Mouse (Mus musculus) liver, embryonic 14.5 days (tissue): ENCODE data around the gene Gm17581. TPM values are rescaled to one million over a fixed set of nuclear protein-coding genes. Genes with fewer than 3 reads are reported as not detected.

Source experiments
- ATAC-seq: fragments of 200-750 bp; cut with Nextera tagmentation; 2 replicates; pipeline ENCODE4 v1.8.0; 2017; ENCODE audit warnings: moderate number of reproducible peaks, mild to moderate bottlenecking, moderate library complexity; ENCODE audit not compliant: insufficient read depth
- DNase-seq, 3 experiments: peaks; one replicate each; pipeline ENCODE4 v3.0.0-alpha.2; 2012 to 2013; ENCODE audit warnings: low read depth in 3 of 3, low spot score in 3 of 3
- H3K27ac ChIP-seq: fragments of 300-500 bp; sonication (generic); 2 replicates; pipeline ENCODE4 v1.5.1; 2014; ENCODE audit warnings: moderate library complexity, mild to moderate bottlenecking, control low read depth, inconsistent platforms
- H3K27me3 ChIP-seq: fragments of 300-500 bp; sonication (generic); 2 replicates; pipeline ENCODE4 v1.6.1; 2014; ENCODE audit warnings: mild to moderate bottlenecking, low read length, moderate library complexity; ENCODE audit not compliant: control insufficient read depth, insufficient read depth
- H3K36me3 ChIP-seq: fragments of 300-500 bp; sonication (generic); replicated peaks from 2 replicates; pipeline ENCODE4 v1.6.1; 2014; ENCODE audit warnings: low read depth; ENCODE audit not compliant: control insufficient read depth, insufficient read depth
- H3K4me1 ChIP-seq, 2 experiments: fragments of 200-500 bp in 1 of 2; fragments of 300-500 bp in 1 of 2; sonication (generic) in 1 of 2; replicated peaks; 2 replicates each; pipeline ENCODE4 v1.6.1; 2012 to 2014; ENCODE audit warnings: antibody characterized with exemption in 1 of 2, inconsistent platforms in 1 of 2, low read length in 1 of 2; ENCODE audit not compliant: control insufficient read depth in 2 of 2, insufficient read depth in 2 of 2
- H3K4me2 ChIP-seq: fragments of 300-500 bp; sonication (generic); 2 replicates; pipeline ENCODE4 v1.6.1; 2014; ENCODE audit warnings: low read depth, mild to moderate bottlenecking, control low read depth, moderate library complexity
- H3K4me3 ChIP-seq, 2 experiments: fragments of 200-500 bp in 1 of 2; fragments of 300-500 bp in 1 of 2; sonication (generic) in 1 of 2; 2 replicates each; pipeline ENCODE4 v1.5.1; 2012 to 2014; ENCODE audit warnings: low read depth in 2 of 2, low read length in 2 of 2, mild to moderate bottlenecking in 2 of 2, control low read depth in 1 of 2, inconsistent platforms in 1 of 2, moderate library complexity in 1 of 2; ENCODE audit not compliant: insufficient read depth in 1 of 2
- H3K9ac ChIP-seq: fragments of 300-500 bp; sonication (generic); replicated peaks from 2 replicates; pipeline ENCODE4 v1.6.1; 2014; ENCODE audit warnings: mild to moderate bottlenecking, control low read depth, moderate library complexity
- H3K9me3 ChIP-seq: fragments of 300-500 bp; sonication (generic); 2 replicates; pipeline ENCODE4 v1.6.1; 2016; ENCODE audit warnings: low read length, mixed read lengths; ENCODE audit not compliant: control insufficient read depth
- CTCF ChIP-seq: IDR thresholded peaks from 2 replicates; pipeline ENCODE4 v1.5.1; 2016; ENCODE audit warnings: antibody characterized with exemption, low read depth, control low read depth
- EP300 ChIP-seq: IDR thresholded peaks from 2 replicates; pipeline ENCODE4 v1.6.1; 2016; ENCODE audit warnings: antibody characterized with exemption, low read depth
- WGBS: fragments of 180-500 bp; shearing (Covaris S2); extraction: QIAGEN DNeasy Blood & Tissue Kit; methylation state at CpG from one replicate; pipeline ENCODE4 v1.1.7; 2014; ENCODE audit not compliant: insufficient replicate concordance; 5-methylcytosine and 5-hydroxymethylcytosine counted together
- polyA plus RNA-seq, 2 experiments: library from polyadenylated mRNA; depleted of rRNA in 1 of 2; stranded (reverse) in 1 of 2; unstranded in 1 of 2; fragments of >200 nt; fragmentation: Nextera tagmentation in 1 of 2; extraction: Ambion mirVana in 1 of 2; gene quantifications; 2 replicates each; pipeline versions ENCODE4 v1.2.1 to v1.2.3; 2012 to 2014

The Gm17581 gene
- polyA plus RNA-seq, 2 experiments, result not detected

- WGBS, result under 1% methylated on average over 72 of the region's 72 CpGs
- H3K27me3 ChIP-seq, result no peaks in the 10 kb centered on the region
- H3K27ac ChIP-seq, result peak within 1 kb of the TSS; percentile 3
- DNase-seq (peak; percentile 86 to 90 (median 86)), ATAC-seq (peak; percentile 97)
- H3K4me2 ChIP-seq, result peak within 1 kb of the TSS; percentile 96
- no peaks in the 10 kb centered on the region for H3K36me3 ChIP-seq
- TF ChIP-seq EP300 (no peak), CTCF (peak; percentile 99)
- H3K9me3 ChIP-seq, result no peaks in the 10 kb centered on the region
- H3K4me3 ChIP-seq, result peak within 1 kb of the TSS; percentile 71 to 90
- peak within 1 kb of the TSS; percentile 90 for H3K9ac ChIP-seq
- peaks cover 7 to 8% of the 10 kb centered on the region in 2 experiments for H3K4me1 ChIP-seq
Measured at GRCm38 (mm10) chr2:155691723-155692493, 43.8 kb downstream of the Gm17581 start, which contains the start of gene Trpc4ap. Gene Trpc4ap (minus strand): TSS chr2:155692384.

- H3K4me1 ChIP-seq, result peaks cover 7 to 8% of the 10 kb centered on the region in 2 experiments
- DNase-seq (no peak), ATAC-seq (no peak)
- H3K27ac ChIP-seq, result peak overlapping the region; percentile 3; the same call in 1 of the 2 replicates
- peak overlapping the region; percentile 90 for H3K9ac ChIP-seq
- H3K36me3 ChIP-seq, result no peaks in the 10 kb centered on the region
- H3K9me3 ChIP-seq, result no peaks in the 10 kb centered on the region
- 4% methylated on average over 8 of the region's 8 CpGs for WGBS
- TF ChIP-seq EP300 (no peak), CTCF (no peak)
- H3K4me2 ChIP-seq, result peak overlapping the region; percentile 96
- H3K27me3 ChIP-seq, result no peaks in the 10 kb centered on the region
- H3K4me3 ChIP-seq, result peak overlapping the region; percentile 71 to 90
Measured at GRCm38 (mm10) chr2:155691336-155691722, 44.3 kb downstream of the Gm17581 start.

GRCm38 (mm10) chr2:155689211-155689610 lies 46.5 kb downstream of the Gm17581 start:
- no peak for DNase-seq
- Histone ChIP-seq H3K9ac (no peak overlapping the region), H3K4me2 (no peak overlapping the region), H3K36me3 (peaks cover 4% of the 10 kb centered on the region), H3K9me3 (no peaks in the 10 kb centered on the region), H3K4me3 (no peak overlapping the region), H3K4me1 (peaks cover 7 to 8% of the 10 kb centered on the region in 2 experiments), H3K27ac (no peak overlapping the region), H3K27me3 (no peaks in the 10 kb centered on the region)
- ATAC-seq, result no peak
- WGBS, result 85% methylated on average over 4 of the region's 4 CpGs
- no peak for TF ChIP-seq CTCF
- TF ChIP-seq EP300, result no peak

- no peak for TF ChIP-seq EP300
- no peak for TF ChIP-seq CTCF
- Histone ChIP-seq H3K27me3 (no peaks in the 10 kb centered on the region), H3K4me1 (peaks cover 7 to 8% of the 10 kb centered on the region in 2 experiments), H3K9ac (no peak overlapping the region), H3K4me3 (no peak overlapping the region), H3K4me2 (no peak overlapping the region), H3K36me3 (peaks cover 4% of the 10 kb centered on the region), H3K9me3 (no peaks in the 10 kb centered on the region), H3K27ac (no peak overlapping the region)
- ATAC-seq, result no peak
- no peak for DNase-seq
- 87% methylated on average over 11 of the region's 11 CpGs for WGBS
Measured at GRCm38 (mm10) chr2:155687746-155688145, 47.9 kb downstream of the Gm17581 start.

- H3K27me3 ChIP-seq, result no peaks in the 10 kb centered on the region
- no peak overlapping the region for H3K4me3 ChIP-seq
- peaks cover 4% of the 10 kb centered on the region for H3K36me3 ChIP-seq
- H3K9ac ChIP-seq, result no peak overlapping the region
- no peak overlapping the region for H3K4me2 ChIP-seq
- WGBS, result 77% methylated on average over 5 of the region's 5 CpGs
- H3K4me1 ChIP-seq, result peaks cover 7 to 10% of the 10 kb centered on the region in 2 experiments
- TF ChIP-seq EP300, result no peak
- TF ChIP-seq CTCF, result no peak
- no peak for DNase-seq
- H3K9me3 ChIP-seq, result no peaks in the 10 kb centered on the region
- no peak overlapping the region for H3K27ac ChIP-seq
- ATAC-seq, result no peak
Measured at GRCm38 (mm10) chr2:155686572-155686971, 49.1 kb downstream of the Gm17581 start.

Other genes with a start within 250 kb of the Gm17581 start
- gene Acss2, start 217.9 kb downstream of the Gm17581 start, polyA plus RNA-seq (2012; rRNA removed), result 13.8 and 14.3 TPM in 2 replicates
- 18.3 and 21.4 TPM in 2 replicates for gene Acss2, start 217.9 kb downstream of the Gm17581 start, polyA plus RNA-seq (2014; fragmentation: Nextera tagmentation; extraction: Ambion mirVana)
- 0.35 and 0.83 TPM in 2 replicates for gene Ggt7, start 217.6 kb downstream of the Gm17581 start, polyA plus RNA-seq (2012; rRNA removed)
- 0.18 and 0.20 TPM in 2 replicates for gene Ggt7, start 217.6 kb downstream of the Gm17581 start, polyA plus RNA-seq (2014; fragmentation: Nextera tagmentation; extraction: Ambion mirVana)
- 34.2 and 37.9 TPM in 2 replicates for gene Gss, start 143.1 kb downstream of the Gm17581 start, polyA plus RNA-seq (2012; rRNA removed)
- 64.6 and 69.5 TPM in 2 replicates for gene Gss, start 143.1 kb downstream of the Gm17581 start, polyA plus RNA-seq (2014; fragmentation: Nextera tagmentation; extraction: Ambion mirVana)
- gene Myh7b, start 124.7 kb downstream of the Gm17581 start, polyA plus RNA-seq (2012; rRNA removed), result 1.7 and 3.0 TPM in 2 replicates
- gene Myh7b, start 124.7 kb downstream of the Gm17581 start, polyA plus RNA-seq (2014; fragmentation: Nextera tagmentation; extraction: Ambion mirVana), result 1.5 and 1.6 TPM in 2 replicates
- gene Trpc4ap, start 43.5 kb downstream of the Gm17581 start, polyA plus RNA-seq (2012; rRNA removed), result 37.3 and 37.7 TPM in 2 replicates
- gene Trpc4ap, start 43.5 kb downstream of the Gm17581 start, polyA plus RNA-seq (2014; fragmentation: Nextera tagmentation; extraction: Ambion mirVana), result 44.7 and 48.7 TPM in 2 replicates
- 12.0 and 13.9 TPM in 2 replicates for gene Edem2, start 6.4 kb downstream of the Gm17581 start, polyA plus RNA-seq (2012; rRNA removed)
- 21.2 and 22.6 TPM in 2 replicates for gene Edem2, start 6.4 kb downstream of the Gm17581 start, polyA plus RNA-seq (2014; fragmentation: Nextera tagmentation; extraction: Ambion mirVana)
- 0.56 and 0.93 TPM in 2 replicates for gene Procr, start 15.3 kb upstream of the Gm17581 start, polyA plus RNA-seq (2012; rRNA removed)
- gene Procr, start 15.3 kb upstream of the Gm17581 start, polyA plus RNA-seq (2014; fragmentation: Nextera tagmentation; extraction: Ambion mirVana), result 0.56 and 0.74 TPM in 2 replicates
- gene Mmp24, start 39.5 kb upstream of the Gm17581 start, polyA plus RNA-seq (2012; rRNA removed), result 0.01 and 0.06 TPM in 2 replicates
- not detected in 2 replicates for gene Mmp24, start 39.5 kb upstream of the Gm17581 start, polyA plus RNA-seq (2014; fragmentation: Nextera tagmentation; extraction: Ambion mirVana)
- gene BC029722, start 83.6 kb upstream of the Gm17581 start, polyA plus RNA-seq (2012; rRNA removed), result 3.7 and 5.0 TPM in 2 replicates
- 2.6 and 2.7 TPM in 2 replicates for gene BC029722, start 83.6 kb upstream of the Gm17581 start, polyA plus RNA-seq (2014; fragmentation: Nextera tagmentation; extraction: Ambion mirVana)
- 40.9 and 62.4 TPM in 2 replicates for gene Eif6, start 91.1 kb upstream of the Gm17581 start, polyA plus RNA-seq (2012; rRNA removed)
- gene Eif6, start 91.1 kb upstream of the Gm17581 start, polyA plus RNA-seq (2014; fragmentation: Nextera tagmentation; extraction: Ambion mirVana), result 128 TPM in 2 replicates
- not detected in 2 replicates for gene Fam83c, start 99.0 kb upstream of the Gm17581 start, polyA plus RNA-seq (2012; rRNA removed)
- 0.05 and 0.09 TPM in 2 replicates for gene Fam83c, start 99.0 kb upstream of the Gm17581 start, polyA plus RNA-seq (2014; fragmentation: Nextera tagmentation; extraction: Ambion mirVana)
- 10.5 and 17.4 TPM in 2 replicates for gene Uqcc1, start 194.4 kb upstream of the Gm17581 start, polyA plus RNA-seq (2012; rRNA removed)
- 25.6 and 31.6 TPM in 2 replicates for gene Uqcc1, start 194.4 kb upstream of the Gm17581 start, polyA plus RNA-seq (2014; fragmentation: Nextera tagmentation; extraction: Ambion mirVana)
- gene Gm15557, start 204.9 kb upstream of the Gm17581 start, polyA plus RNA-seq (2012; rRNA removed), result not detected in 2 replicates
- not detected in 2 replicates for gene Gm15557, start 204.9 kb upstream of the Gm17581 start, polyA plus RNA-seq (2014; fragmentation: Nextera tagmentation; extraction: Ambion mirVana)
- 0.02 and 0.09 TPM in 2 replicates for gene Gdf5, start 209.5 kb upstream of the Gm17581 start, polyA plus RNA-seq (2012; rRNA removed)
- not detected in 2 replicates for gene Gdf5, start 209.5 kb upstream of the Gm17581 start, polyA plus RNA-seq (2014; fragmentation: Nextera tagmentation; extraction: Ambion mirVana)
- 6.0 and 9.8 TPM in 2 replicates for gene Cep250, start 220.6 kb upstream of the Gm17581 start, polyA plus RNA-seq (2012; rRNA removed)
- gene Cep250, start 220.6 kb upstream of the Gm17581 start, polyA plus RNA-seq (2014; fragmentation: Nextera tagmentation; extraction: Ambion mirVana), result 7.4 and 9.3 TPM in 2 replicates